ENCODE assay signal across 24 mouse cellular contexts in genomic region chr10:77451822-77452221, GRCm38 (mm10). TPM values are rescaled to one million over a fixed set of nuclear protein-coding genes. Genes with fewer than 3 reads are reported as not detected.
DNase-seq lines count a peak whose midpoint lies in the region; ATAC-seq and TF ChIP-seq lines count a peak whose summit lies in the region.
"Had no signal": no experiment of that assay in that cellular context is flagged by ENCODE, and none has a peak within 500 bp of the region (broad histone marks: within the 10 kb centered on the region; RNA-seq: fewer than 3 reads in every experiment).

No protein-coding gene starts in this region.

- no peak overlapping the region for H3K4me2 ChIP-seq in midbrain, embryonic 11.5 days
- no peak overlapping the region for H3K4me2 ChIP-seq in midbrain, embryonic 15.5 days
- no peak overlapping the region for H3K4me2 ChIP-seq in stomach, postnatal 0 days (replicated peaks; ENCODE audit: low read depth)
- H3K4me2 ChIP-seq: embryonic facial prominence, embryonic 12.5 days; forebrain, embryonic 13.5 days; forebrain, embryonic 15.5 days had no signal

- 62% methylated on average over 4 of the region's 4 CpGs for WGBS in heart, embryonic 10.5 days
- WGBS in midbrain, embryonic 11.5 days: 87% methylated on average over 4 of the region's 4 CpGs
- WGBS in midbrain, embryonic 15.5 days: 98% methylated on average over 4 of the region's 4 CpGs
- 70% methylated on average over 4 of the region's 4 CpGs for WGBS in stomach, postnatal 0 days

- no peak for TF ChIP-seq CTCF in stomach, postnatal 0 days (IDR thresholded peaks at IDR 0.05; ENCODE audit: low read depth)

- no peak for ATAC-seq in midbrain, embryonic 11.5 days (ENCODE audit: low FRiP score)
- ATAC-seq in midbrain, embryonic 15.5 days (replicated peaks): no peak
- no peak for ATAC-seq in stomach, postnatal 0 days (ENCODE audit: low FRiP score, low TSS enrichment)
- ATAC-seq: activated CD4-positive, CD25-positive, alpha-beta regulatory T cell, adult 4 months; CD4-positive, CD25-positive, alpha-beta regulatory T cell, adult 4 months; forebrain, embryonic 13.5 days; forebrain, embryonic 15.5 days; forebrain, postnatal 0 days had no signal

- DNase-seq in heart, embryonic 10.5 days (ENCODE audit: low spot score): no peak
- DNase-seq in heart, postnatal 36 days: no peak
- DNase-seq in midbrain, embryonic 11.5 days (ENCODE audit: low spot score, missing footprints): peak; percentile 17
- DNase-seq in stomach, postnatal 0 days (ENCODE audit: low spot score): no peak
- no peak for DNase-seq in MN1 (ENCODE audit: low spot score)
- DNase-seq in kidney, adult 18-20 months: no peak
- DNase-seq: adrenal gland, postnatal 10 days; adrenal gland, postnatal 25 days; B cell, adult 2 months; cerebellum, adult 11 months; cerebellum, adult 18-20 months; cerebellum, adult 8-10 months; cerebellum, adult 9-11 months; cerebellum, postnatal 14 days; cerebellum, postnatal 36 days; forebrain, postnatal 0 days had no signal

- H3K27ac ChIP-seq in heart, embryonic 10.5 days: peak overlapping the region; percentile 43; the same call in 1 of the 2 replicates
- no peak overlapping the region for H3K27ac ChIP-seq in midbrain, embryonic 11.5 days (ENCODE audit: low read depth, low read length)
- no peak overlapping the region for H3K27ac ChIP-seq in midbrain, embryonic 15.5 days
- H3K27ac ChIP-seq in stomach, postnatal 0 days (replicated peaks): peak overlapping the region; percentile 24; the same call in 1 of the 2 replicates
- H3K27ac ChIP-seq: embryonic facial prominence, embryonic 10.5 days; embryonic facial prominence, embryonic 12.5 days; forebrain, embryonic 13.5 days; forebrain, embryonic 15.5 days had no signal

- intact Hi-C loops in heart, postnatal 36 days (cut with DNase I): loop anchor here (2.0 kb wide), 1 partner anchor 15 kb away; no protein-coding TSS in a partner anchor

- peaks cover 70% of the 10 kb centered on the region for H3K4me1 ChIP-seq in heart, embryonic 10.5 days
- 0 out of 2 replicates have a peak, but pooled peaks cover 2% of the 10 kb centered on the region for H3K4me1 ChIP-seq in midbrain, embryonic 11.5 days (ENCODE audit: control insufficient read depth, insufficient read depth, low read length)
- H3K4me1 ChIP-seq in midbrain, embryonic 15.5 days: no peaks in the 10 kb centered on the region
- 0 out of 2 replicates have a peak, but pooled peaks cover 6% of the 10 kb centered on the region for H3K4me1 ChIP-seq in stomach, postnatal 0 days (replicated peaks; ENCODE audit: control insufficient read depth, insufficient read depth)
- H3K4me1 ChIP-seq: forebrain, embryonic 13.5 days; forebrain, embryonic 15.5 days had no signal

- no peaks in the 10 kb centered on the region for H3K27me3 ChIP-seq in heart, embryonic 10.5 days (ENCODE audit: insufficient read depth, poor library complexity, severe bottlenecking)
- no peaks in the 10 kb centered on the region for H3K27me3 ChIP-seq in midbrain, embryonic 11.5 days (ENCODE audit: control insufficient read depth, insufficient read depth, low read length)
- H3K27me3 ChIP-seq in midbrain, embryonic 15.5 days (replicated peaks): no peaks in the 10 kb centered on the region
- no peaks in the 10 kb centered on the region for H3K27me3 ChIP-seq in stomach, postnatal 0 days (ENCODE audit: control insufficient read depth, insufficient read depth, low read length)
- H3K27me3 ChIP-seq: embryonic facial prominence, embryonic 12.5 days; forebrain, embryonic 13.5 days; forebrain, embryonic 15.5 days had no signal

- peaks cover 3% of the 10 kb centered on the region; the same call in 1 of the 2 replicates for H3K36me3 ChIP-seq in heart, embryonic 10.5 days
- H3K36me3 ChIP-seq in midbrain, embryonic 11.5 days (ENCODE audit: control insufficient read depth, insufficient read depth, low read length): no peaks in the 10 kb centered on the region
- no peaks in the 10 kb centered on the region for H3K36me3 ChIP-seq in midbrain, embryonic 15.5 days (replicated peaks)
- no peaks in the 10 kb centered on the region for H3K36me3 ChIP-seq in stomach, postnatal 0 days (ENCODE audit: control insufficient read depth, insufficient read depth, low read length)
- H3K36me3 ChIP-seq: embryonic facial prominence, embryonic 10.5 days; embryonic facial prominence, embryonic 12.5 days; forebrain, embryonic 15.5 days; G1E had no signal

- no peak overlapping the region for H3K4me3 ChIP-seq in heart, embryonic 10.5 days
- H3K4me3 ChIP-seq in midbrain, embryonic 11.5 days (ENCODE audit: low read depth, low read length): no peak overlapping the region
- no peak overlapping the region for H3K4me3 ChIP-seq in midbrain, embryonic 15.5 days
- H3K4me3 ChIP-seq in stomach, postnatal 0 days (ENCODE audit: low read depth, low read length): no peak overlapping the region
- H3K4me3 ChIP-seq: embryonic facial prominence, embryonic 10.5 days; embryonic facial prominence, embryonic 12.5 days; forebrain, embryonic 13.5 days; forebrain, embryonic 15.5 days had no signal

- no peaks in the 10 kb centered on the region for H3K9me3 ChIP-seq in heart, embryonic 10.5 days
- H3K9me3 ChIP-seq in midbrain, embryonic 11.5 days (ENCODE audit: control insufficient read depth, low read length): no peaks in the 10 kb centered on the region
- no peaks in the 10 kb centered on the region for H3K9me3 ChIP-seq in midbrain, embryonic 15.5 days
- H3K9me3 ChIP-seq in stomach, postnatal 0 days (ENCODE audit: control insufficient read depth, low read length): no peaks in the 10 kb centered on the region
- H3K9me3 ChIP-seq: embryonic facial prominence, embryonic 10.5 days; embryonic facial prominence, embryonic 12.5 days; forebrain, embryonic 13.5 days; forebrain, embryonic 15.5 days; G1E had no signal

- H3K9ac ChIP-seq in midbrain, embryonic 11.5 days (ENCODE audit: low read length): no peak overlapping the region
- no peak overlapping the region for H3K9ac ChIP-seq in midbrain, embryonic 15.5 days
- H3K9ac ChIP-seq in stomach, postnatal 0 days (ENCODE audit: low read length): no peak overlapping the region
- H3K9ac ChIP-seq: embryonic facial prominence, embryonic 12.5 days; forebrain, embryonic 13.5 days; forebrain, embryonic 15.5 days; forebrain, postnatal 0 days had no signal

- no peak for TF ChIP-seq EP300 in stomach, postnatal 0 days (optimal IDR thresholded peaks at IDR 0.05)

RNA-seq across cellular contexts. Expression of gene Adarb1, which starts 33.8 kb away (rescaled TPM):
- 9.2 and 9.9 TPM in 2 replicates for polyA plus RNA-seq in heart, embryonic 10.5 days (2016; fragmentation: Nextera tagmentation; extraction: Ambion mirVana)
- 10 to 100 TPM; 16.9 to 22.0 TPM for total RNA-seq in heart, postnatal 36 days (2021)
- 5.8 and 7.4 TPM in 2 replicates for polyA plus RNA-seq in midbrain, embryonic 11.5 days (2014; fragmentation: Nextera tagmentation; extraction: Ambion mirVana)
- polyA plus RNA-seq in midbrain, embryonic 15.5 days (2015; fragmentation: Nextera tagmentation; extraction: Ambion mirVana): 18.1 and 18.2 TPM in 2 replicates
- 5.6 and 6.9 TPM in 2 replicates for polyA plus RNA-seq in stomach, postnatal 0 days (2015; fragmentation: Nextera tagmentation; extraction: Ambion mirVana)
- polyA plus RNA-seq: G1E had no signal

Comparison
In these comparisons a context has a peak if more than half of its experiments do, and no peak if none do; other contexts are left out.
1. H3K27ac ChIP-seq: peak in heart, embryonic 10.5 days (single experiment) and stomach, postnatal 0 days (single experiment); none in midbrain, embryonic 11.5 days (single experiment) and midbrain, embryonic 15.5 days (single experiment).